Mouse (Mus musculus): ENCODE measurements at regions not wholly inside any gene's neighbourhood (a gene's known extent, or its start where the extent isn't known, plus 50 kb on each side); places are given as distances from the start of the nearest gene placed in this dataset.

- TF ChIP-seq EP300 (IDR thresholded peaks at IDR 0.05; ENCODE audit: low read depth) (no peak), CTCF (IDR thresholded peaks at IDR 0.05; ENCODE audit: low read depth) (no peak)
These were observed 160.0 kb upstream of the App start for GRCm38 (mm10) chr16:85333543-85333942.

Measured in heart, postnatal 0 days (tissue).